Mouse (Mus musculus): Measurements from ENCODE around the gene C5ar2. TPM values are rescaled to one million over a fixed set of nuclear protein-coding genes. Genes with fewer than 3 reads are reported as not detected.

Gene C5ar2
- total RNA-seq (2015) (1.1 and 1.7 TPM in 2 replicates), total RNA-seq (2017) (1.1 and 1.3 TPM in 2 replicates)

DNA sequence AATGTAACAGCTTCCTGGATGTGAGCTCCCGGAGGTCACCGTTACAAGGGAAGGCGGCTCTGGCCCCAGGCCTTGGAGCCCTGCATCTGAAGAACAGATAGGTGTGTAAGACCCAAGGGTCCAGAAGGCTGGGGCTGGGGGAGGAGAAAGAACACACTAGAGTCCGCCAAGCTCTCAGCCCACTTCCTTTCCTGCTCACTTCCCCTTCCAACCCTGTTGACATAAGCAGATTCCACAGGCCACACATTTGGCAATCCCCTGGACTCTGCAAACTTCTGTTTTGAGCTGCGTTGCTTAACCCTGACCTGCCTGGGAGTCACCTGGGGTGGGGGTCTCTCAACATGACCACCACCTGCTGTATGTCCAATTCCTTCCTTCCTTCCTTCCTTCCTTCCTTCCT lies at the start of gene C5ar2:
Gene C5ar2, minus strand, starts transcription at position 88 of the 400 bp plus-strand sequence.
- peak; percentile 56 for ATAC-seq (replicated peaks; ENCODE audit: poor library complexity)

DNA sequence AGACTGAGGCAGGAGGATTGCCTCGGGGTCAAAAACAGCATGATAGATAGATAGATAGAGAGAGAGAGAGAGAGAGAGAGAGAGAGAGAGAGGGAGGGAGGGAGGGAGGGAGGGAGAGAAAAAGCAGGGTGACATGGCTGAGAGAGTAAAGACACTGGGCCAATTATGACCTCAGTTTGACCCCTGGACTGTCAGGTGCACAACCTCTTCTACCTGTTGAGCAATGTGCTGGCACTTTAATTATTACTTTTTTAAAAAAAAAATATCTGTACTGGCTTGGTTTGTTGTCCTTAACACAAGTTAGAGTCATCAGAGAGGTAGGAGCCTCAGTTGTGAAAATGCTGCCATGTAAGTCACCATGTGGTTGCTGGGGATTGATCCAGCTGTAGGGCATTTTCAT lies 43.8 kb upstream of the C5ar2 start:
- ATAC-seq (replicated peaks; ENCODE audit: poor library complexity) = no peak

DNA sequence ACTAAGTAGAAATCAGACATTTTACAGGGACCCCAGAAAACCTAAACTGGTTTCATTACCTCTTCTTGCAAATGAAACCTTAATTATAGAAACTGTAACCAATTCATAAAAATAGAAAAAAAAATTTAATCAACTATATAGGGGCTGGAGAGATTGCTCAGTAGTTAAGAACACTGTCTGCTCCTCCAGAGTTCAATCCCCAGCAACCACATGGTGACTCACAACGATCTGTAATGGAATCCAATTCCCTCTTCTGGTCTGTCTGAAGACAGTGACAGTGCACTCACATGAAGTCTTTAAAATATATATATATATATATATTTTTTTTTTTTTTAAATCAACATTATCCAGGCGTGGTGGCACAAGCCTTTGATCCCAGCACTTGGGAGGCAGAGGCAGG lies 43.1 kb upstream of the C5ar2 start:
- ATAC-seq (replicated peaks; ENCODE audit: poor library complexity) = no peak

DNA sequence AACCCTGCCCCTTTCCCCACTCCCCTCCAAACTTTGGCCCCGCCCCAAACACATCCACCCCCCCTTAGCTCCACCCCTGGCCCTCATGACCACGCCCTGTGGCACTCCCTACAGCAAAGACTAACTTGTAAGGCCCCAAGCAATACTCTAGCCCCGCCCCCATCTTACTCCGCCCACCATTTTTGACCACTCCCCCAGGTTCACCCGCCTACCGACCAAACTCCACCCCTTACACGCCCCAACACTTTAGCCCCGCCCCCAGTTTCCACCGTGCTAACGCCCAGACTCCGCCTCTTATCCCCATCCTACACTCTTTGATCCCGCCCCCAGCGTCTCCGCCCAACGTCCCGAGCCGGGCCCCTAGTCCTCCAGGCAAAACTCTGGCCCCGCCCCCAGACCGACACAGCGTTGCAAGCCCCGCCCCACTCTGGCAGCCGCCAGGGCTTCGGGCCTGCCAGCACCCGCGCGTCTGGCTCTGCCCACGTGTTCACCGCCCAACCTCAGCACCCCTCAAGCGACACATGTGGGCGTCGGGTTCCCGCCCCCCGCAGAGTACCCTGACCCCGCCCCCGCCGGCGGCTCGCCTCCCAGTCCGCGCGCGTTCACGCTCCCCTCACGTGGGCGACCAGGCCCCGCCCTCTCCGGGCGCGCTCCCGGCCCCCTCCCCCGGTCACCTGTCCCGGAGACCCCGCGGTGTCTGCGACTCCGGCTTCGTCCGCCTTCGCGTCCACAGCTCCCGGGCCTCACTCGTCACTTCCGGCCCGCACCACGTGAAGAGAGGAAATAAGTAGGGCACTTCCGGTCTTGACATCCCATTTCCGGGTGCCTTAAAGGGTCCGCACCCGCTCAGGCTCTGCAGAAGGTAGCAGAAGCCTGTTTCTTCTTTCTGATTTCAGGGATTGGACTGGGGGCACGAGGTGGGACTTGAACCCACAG lies 42.3 kb upstream of the C5ar2 start, which contains the start of gene Ccdc9:
Gene Ccdc9, minus strand, starts transcription at position 770 of the 936 bp plus-strand sequence.
- peak; percentile 82 for ATAC-seq (replicated peaks; ENCODE audit: poor library complexity)

DNA sequence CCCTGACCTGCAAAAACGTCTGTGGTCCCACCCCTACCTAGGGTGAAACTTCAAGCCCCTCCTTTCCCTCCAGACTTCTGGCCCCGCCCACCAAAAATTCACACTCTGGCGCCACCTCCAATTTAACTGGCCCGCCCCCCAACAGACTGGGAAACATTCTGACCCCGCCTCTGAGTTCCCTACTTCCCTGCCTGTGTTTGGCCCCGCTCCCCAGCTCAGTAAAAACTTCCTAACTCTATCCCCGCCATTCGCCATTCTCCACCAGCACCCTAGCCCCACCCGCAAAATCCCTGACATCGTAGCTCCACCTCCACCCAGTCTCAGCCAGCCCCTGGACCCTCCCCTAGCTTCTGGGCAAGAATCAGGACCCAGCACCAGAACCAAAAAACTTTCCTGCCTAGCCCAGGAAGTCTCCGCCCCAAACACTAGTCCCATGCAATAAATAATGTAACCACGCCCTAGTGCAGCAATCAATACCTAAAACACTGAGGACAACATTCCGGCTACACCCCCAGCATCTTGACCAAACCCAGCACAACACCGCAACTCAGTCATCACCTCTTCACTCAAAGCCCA lies 41.6 kb upstream of the C5ar2 start:
- ATAC-seq (replicated peaks; ENCODE audit: poor library complexity) = peak; percentile 34

DNA sequence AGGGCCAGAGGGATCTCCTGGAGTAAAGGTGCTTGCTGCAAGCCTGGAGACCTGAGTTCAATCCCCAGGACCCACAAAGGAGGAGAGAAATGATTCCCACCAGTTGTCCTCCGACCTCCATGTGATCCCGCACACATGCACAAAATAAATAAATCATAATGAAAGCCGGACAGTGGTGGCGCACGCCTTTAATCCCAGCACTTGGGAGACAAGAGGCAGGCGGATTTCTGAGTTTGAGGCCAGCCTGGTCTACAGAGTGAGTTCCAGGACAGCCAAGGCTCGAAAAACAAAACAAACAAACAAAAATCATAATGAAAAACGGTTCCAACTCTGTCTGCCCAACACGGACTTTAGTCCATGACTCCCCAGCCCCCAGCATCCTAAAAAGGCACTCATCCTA lies 41.0 kb upstream of the C5ar2 start:
- ATAC-seq (replicated peaks; ENCODE audit: poor library complexity) = no peak

DNA sequence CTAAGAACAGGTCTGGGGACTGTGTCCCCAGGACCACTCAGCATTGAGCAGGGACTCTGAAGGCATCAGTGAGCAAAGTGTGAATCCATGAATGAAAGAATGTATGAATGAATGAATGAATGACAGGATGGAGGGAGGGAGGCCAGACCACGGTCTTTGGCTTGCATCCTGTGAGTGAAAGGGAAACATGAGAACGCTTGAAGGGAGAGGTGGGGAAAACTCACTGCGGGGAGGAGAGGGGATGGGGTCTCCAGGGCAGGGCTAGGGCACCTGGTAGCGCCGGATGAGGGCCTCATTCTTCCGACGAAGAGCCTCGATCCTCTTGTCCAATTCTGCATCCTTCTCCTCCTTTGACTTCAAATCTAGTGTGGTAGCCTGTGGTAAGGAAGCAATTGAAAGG lies 40.0 kb upstream of the C5ar2 start:
- ATAC-seq (replicated peaks; ENCODE audit: poor library complexity) = no peak

DNA sequence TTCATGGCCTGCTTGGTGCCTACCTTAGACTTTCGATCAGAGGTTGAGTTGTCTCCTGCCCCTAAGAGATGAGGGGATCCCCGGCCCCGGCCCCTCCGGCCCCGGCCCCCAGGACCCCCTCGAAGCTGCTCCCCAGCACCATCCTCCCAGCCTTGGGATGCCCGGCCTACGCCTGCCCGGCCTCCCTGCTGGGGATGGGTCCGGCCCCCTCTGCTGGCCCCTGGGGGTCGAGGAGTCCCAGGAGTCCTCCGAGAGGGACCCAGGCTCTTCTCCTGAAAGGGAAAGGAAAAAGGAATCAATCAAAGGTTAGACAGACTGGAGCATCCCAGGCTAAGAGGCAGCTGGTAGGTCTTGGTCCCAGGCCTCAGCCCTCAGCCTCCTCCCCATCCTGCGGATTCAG lies 38.4 kb upstream of the C5ar2 start:
- no peak for ATAC-seq (replicated peaks; ENCODE audit: poor library complexity)

DNA sequence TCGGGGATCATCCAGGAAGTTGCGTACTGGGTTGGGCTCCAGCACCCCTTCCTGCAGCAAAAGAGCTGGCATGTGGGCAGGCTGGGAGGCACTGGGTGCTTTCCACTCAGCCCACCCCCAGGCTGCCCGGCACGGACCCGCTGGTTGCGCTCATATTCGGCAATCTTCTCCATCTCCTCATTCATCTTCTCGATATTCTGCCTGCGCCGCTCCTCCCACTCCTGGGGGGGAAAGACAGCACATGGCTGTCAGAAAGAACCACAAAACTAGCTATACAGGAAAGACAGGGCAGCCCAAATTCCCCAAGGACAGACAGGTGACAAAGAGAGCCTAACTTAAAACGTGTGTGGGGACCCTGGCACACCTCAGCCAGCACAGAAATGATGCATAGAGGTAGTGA lies 36.8 kb upstream of the C5ar2 start:
- no peak for ATAC-seq (replicated peaks; ENCODE audit: poor library complexity)

DNA sequence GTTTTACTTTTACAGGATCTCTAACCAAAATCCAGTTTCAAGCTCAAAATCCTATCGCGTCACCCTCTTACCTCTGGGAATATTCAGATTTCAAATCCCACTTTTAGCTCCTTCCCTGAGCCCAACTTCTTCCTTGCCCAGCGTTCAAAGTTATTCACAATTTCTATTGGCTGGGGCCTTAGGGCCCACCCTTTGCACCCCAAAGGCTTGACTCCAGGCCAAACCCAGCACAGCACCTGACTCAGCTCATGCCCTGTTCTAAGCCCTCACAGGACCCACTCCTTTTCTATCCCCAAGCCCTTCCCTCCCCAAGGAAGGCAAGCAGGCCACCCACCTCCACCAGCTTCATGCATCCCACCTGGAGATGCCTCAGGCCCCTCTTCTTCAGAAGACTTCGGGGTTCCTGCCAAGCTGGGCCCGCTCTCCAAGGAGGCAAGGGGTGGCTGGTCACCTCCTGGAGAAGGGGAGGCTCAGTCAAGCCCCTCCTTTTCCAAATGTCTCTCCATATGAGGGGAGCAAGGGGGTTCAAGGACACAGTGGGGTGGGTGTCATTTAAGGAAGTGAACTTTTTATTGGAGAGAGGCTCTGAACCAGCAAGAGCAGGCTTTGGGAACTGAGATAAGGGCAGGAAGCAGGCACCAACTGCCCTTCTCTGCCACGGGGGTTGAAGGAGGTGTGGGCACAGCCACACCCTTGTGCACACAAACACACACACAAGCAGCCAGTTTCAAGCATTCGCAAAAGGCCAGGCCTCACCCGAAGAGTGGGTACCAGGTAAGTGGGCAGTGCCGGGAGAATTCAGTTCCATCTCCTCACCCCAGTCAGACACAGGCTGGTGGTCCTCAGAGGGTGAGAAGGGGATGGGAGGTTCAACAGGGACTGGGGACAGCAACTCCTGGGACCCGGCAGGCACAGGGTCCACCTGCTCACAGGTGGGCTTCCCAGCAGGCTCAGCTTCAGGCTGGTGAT lies 31.3 kb upstream of the C5ar2 start:
- peak; percentile 45 for ATAC-seq (replicated peaks; ENCODE audit: poor library complexity)

DNA sequence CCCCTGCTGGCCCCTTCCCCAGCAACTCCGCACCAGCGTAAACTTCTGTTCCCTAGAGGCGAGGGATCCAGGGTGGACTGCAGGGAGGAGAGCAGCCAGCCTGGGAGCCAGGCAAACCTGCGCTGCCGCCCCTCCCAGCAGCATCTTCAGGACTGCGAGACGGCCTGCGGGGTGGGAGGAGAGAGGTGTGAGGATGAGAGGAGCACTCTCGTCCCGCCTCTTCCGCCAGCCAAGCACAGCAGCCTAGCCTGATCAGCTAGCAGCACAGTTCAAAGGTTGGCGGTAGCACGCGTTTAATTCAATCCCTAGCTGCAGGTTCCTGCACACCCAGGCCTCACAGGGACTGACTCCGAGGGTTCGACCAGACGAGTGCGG lies 29.8 kb upstream of the C5ar2 start:
- peak; percentile 52 for ATAC-seq (replicated peaks; ENCODE audit: poor library complexity)

DNA sequence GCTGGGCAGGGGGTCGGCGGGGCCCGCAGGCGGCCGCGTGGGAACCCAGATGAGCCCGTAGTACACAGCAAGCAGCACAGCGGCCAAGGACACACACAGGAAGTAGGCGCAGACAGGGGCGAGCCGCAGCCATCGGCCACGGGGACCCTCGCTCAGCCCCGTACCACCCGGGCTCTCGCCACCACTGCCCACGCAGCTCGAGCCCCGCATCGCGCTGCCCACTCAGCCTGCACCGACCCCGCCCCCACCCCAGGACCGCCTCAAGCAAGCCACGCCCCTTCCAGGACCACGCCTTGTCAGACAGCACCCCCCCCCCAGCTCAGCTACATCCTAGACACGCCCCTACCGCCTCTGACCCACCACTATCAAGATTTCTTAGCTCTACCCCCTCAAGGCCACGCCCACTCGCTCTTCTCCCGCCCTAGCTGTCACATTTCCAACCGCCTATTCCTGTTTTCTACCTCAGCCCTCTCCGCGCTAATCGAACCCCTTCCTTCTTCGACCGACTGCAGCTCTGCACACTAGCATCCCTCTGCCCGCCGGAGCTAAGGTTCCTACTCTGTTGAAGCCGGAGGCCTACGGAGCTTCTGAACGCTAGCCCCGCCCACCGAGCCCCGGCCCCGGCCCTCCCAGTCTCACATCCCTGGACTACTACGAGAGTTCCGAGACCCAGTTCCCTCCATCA lies 29.3 kb upstream of the C5ar2 start, which contains the start of gene Inafm1:
Gene Inafm1, minus strand, starts transcription at position 537 of the 685 bp plus-strand sequence.
- ATAC-seq (replicated peaks; ENCODE audit: poor library complexity) = peak; percentile 69

DNA sequence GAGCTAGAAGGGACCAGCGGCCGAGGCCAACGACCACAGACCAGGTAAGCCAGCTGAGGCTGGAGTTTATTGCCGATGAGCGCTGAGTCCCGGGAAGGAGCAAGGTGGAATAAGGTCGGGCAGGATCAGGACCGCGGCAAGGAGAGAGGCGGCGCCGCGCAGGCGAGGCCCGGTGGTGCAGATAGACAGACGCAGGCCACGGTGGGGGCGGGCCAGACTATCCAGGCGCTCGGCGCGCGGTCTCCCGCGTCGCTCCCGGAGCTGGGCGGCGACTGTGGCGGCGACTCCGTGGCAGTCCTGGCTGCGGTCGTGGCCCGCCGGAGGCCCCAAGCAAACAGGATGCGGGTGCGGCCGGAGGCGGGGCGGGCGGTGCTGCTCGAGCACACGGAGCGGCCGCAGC lies 28.7 kb upstream of the C5ar2 start:
- peak; percentile 38 for ATAC-seq (replicated peaks; ENCODE audit: poor library complexity)

DNA sequence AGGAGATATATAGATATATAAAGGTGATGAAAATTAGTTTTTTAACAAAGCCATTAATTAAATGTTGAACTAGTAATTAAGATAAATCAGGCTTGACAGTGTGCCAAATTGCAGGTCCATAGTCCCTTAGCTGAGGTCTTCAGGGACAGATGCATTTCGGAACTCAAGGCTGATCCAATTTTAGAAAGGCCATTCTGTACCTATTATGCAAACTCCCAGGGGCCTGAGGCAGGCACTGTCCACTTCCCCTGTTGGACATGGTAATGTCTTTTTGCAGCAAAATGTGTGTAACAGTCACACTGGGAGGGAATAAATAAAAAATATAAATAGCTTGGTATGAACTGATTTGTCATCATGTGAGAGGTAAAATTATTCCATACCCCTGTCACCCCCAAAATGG lies 27.2 kb upstream of the C5ar2 start:
- no peak for ATAC-seq (replicated peaks; ENCODE audit: poor library complexity)

DNA sequence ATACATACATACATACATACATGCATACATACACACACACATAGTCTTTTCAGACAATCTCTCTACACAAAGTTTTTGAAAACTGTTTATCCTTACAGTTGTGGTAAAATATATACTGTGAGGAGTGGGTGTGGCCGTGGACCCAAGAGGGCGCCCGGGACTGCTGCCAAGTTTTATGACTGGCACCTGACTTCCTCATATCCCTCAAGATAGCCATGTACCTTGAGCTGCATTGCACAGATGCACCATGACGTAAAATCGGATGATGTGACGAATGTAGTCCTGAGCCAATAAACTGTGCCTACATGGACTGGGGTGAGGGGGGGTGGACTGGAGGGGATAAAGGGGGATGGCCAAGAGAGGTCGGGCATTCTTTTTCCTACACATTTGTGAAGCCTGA lies 22.6 kb upstream of the C5ar2 start:
- ATAC-seq (replicated peaks; ENCODE audit: poor library complexity) = peak; percentile 35

DNA sequence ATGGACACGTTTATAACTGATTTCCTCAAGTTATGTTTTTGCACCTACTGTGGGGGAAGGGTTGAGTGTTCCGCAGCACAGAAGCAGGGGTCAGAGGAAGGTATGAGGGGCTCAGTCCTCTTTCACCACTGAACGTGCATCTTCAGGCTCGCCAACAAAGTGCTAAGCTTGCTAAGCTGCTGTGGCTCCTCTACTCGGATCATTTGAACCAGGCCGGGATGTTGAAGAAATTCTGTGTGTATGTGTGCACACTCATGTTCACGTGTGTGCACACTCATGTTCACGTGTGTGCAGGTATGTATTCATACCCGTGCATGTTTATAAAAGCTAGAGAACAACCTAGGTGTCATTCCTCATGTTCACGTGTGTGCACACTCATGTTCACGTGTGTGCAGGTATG lies 21.9 kb upstream of the C5ar2 start:
- ATAC-seq (replicated peaks; ENCODE audit: poor library complexity) = no peak

DNA sequence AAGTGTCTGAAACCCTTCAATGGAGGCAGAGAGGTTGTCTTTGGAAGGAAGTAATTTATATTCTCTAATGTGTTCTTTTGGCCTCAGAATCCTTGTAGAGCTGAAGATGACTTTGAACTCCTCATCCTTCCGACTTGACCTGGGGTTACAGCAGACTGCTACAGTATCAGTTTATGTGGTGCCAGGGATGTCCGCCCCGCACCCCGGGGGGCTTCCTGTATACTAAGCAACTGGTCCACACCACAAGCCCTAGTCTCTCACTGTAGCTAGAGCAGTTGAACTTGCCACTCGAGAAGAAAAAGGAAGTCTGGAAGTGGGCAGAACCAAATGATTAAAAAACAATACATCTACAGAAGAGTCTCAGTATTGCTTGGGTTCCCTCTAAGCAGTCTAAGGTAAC lies 19.9 kb upstream of the C5ar2 start:
- peak; percentile 30; the same call in 1 of the 2 replicates for ATAC-seq (replicated peaks; ENCODE audit: poor library complexity)

DNA sequence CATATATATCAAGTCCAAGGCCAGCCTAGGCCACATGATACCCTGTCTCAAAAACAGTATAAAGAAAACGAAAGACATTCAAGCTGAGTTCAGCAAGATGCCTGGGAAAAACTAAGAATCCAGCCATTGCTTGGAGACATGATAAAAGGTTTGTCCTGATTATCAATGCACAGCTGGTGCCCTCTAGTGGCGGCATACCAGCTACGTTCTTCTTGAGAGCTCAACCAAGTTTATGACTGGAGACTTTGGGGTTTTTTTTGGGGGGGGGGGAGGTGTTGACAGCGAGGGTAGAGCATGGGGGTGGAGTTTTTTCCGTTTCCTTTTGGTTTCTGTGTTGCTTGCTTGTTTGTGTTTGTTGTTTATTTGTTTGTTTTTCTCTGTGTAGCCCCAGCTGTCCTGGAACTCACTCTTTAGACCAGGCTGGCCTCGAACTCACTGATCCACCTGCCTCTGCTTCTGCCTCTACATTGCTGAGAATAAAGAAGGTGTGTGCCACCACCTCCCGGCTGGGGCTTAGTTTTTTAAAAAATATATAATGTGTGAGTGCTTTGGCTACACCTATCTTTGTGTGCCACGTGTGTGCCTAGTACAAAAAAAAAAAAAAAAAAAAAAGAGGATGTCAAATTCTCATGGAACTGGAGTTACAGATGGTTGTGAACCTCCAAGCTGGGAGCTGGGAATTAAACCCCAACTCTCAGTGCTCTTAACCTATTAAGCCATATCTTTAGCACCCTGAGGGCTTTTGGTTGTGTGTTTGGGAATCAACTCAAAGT lies 19.2 kb upstream of the C5ar2 start:
- ATAC-seq (replicated peaks; ENCODE audit: poor library complexity) = peak; percentile 68

DNA sequence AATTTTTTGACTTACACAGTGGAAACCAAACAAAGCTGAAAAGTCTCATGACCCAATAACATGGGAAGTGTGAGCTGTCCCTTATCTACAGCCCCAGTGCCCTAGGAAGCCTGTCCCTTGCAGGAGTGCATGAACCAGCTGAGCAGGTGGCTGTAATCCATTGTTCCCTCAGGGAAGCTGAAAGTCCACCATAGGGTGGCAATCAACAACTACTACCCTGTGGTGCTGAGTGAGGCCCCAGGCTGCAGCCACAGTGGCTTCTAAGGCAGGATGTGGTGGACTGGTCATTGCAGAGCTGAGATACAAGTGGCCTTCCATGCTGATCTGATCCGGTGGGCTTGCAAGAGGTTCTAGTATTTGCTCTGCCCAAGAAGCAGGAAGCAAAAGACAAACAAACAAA lies 17.1 kb upstream of the C5ar2 start:
- ATAC-seq (replicated peaks; ENCODE audit: poor library complexity) = no peak

DNA sequence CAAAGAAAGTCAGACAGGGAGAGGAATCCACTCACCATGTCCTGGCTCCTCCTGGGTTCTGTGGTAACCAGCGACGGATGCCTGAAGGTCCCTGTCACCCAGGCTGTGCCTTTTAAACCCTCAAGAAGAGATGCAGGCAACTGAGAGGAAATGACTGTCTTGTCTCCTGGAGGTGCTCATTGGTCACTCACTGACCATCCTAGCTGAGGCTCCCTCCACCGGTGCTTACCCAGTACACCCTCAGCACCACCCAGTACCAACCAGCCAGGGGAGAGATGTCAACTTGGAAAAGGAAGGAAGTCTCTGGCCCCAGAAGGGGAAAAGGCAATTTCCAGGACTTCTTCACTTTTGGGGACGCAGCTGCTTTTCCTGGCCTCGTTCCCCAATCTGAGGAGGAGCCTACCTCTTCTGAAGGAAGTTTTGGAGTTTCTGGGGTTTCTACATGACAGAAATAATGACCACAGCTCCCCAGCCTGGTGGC lies 15.2 kb upstream of the C5ar2 start, which contains the start of gene C5ar1:
Gene C5ar1, minus strand, starts transcription at position 431 of the 481 bp plus-strand sequence.
- ATAC-seq (replicated peaks; ENCODE audit: poor library complexity) = no peak
